Mouse (Mus musculus) lung, adult 18-20 months (tissue): ENCODE data around the gene Gm20388.
"Not testable (repeated sequence)": the region's sequence is repeated elsewhere in the genome, so short reads cannot be mapped to it uniquely, and the experiment has no call there.

Source experiments
- DNase-seq, 2 experiments: peaks; one replicate each; pipeline ENCODE4 v3.0.0; 2022; ENCODE audit warnings: mixed read lengths in 2 of 2

Gm20388 gene

GRCm38 (mm10) chr8:123211876-123212275, 3301.2 kb downstream of the Gm20388 start:
- no peak for DNase-seq

GRCm38 (mm10) chr8:123212321-123213117, 3301.9 kb downstream of the Gm20388 start, which contains the start of the genes Chmp1a and Spata33:
Gene Chmp1a, minus strand, starts transcription at chr8:123212763.
Gene Spata33, plus strand, starts transcription at chr8:123212832.
- peak; percentile 88 to 94 for DNase-seq

GRCm38 (mm10) chr8:123213118-123213772, 3302.6 kb downstream of the Gm20388 start:
- DNase-seq, result no peak

GRCm38 (mm10) chr8:123215430-123215829, 3304.8 kb downstream of the Gm20388 start:
- DNase-seq, result no peak

GRCm38 (mm10) chr8:123220917-123221316, 3310.3 kb downstream of the Gm20388 start:
- DNase-seq, result no peak

GRCm38 (mm10) chr8:123224278-123225266, 3313.9 kb downstream of the Gm20388 start, which contains the start of gene Cdk10:
Gene Cdk10, plus strand, starts transcription at chr8:123224842.
- DNase-seq, result peak; percentile 93 to 95

- no peak for DNase-seq
These were observed 3317.8 kb downstream of the Gm20388 start for GRCm38 (mm10) chr8:123228416-123228815.

- not testable (repeated sequence) for DNase-seq
These were observed 3319.7 kb downstream of the Gm20388 start for GRCm38 (mm10) chr8:123230326-123230725.

GRCm38 (mm10) chr8:123231742-123232141, 3321.1 kb downstream of the Gm20388 start:
- no peak for DNase-seq

- DNase-seq, result no peak
These were observed 3321.9 kb downstream of the Gm20388 start for GRCm38 (mm10) chr8:123232553-123232952.

GRCm38 (mm10) chr8:123233300-123233699, 3322.7 kb downstream of the Gm20388 start:
- no peak for DNase-seq

- no peak for DNase-seq
These were observed 3323.1 kb downstream of the Gm20388 start for GRCm38 (mm10) chr8:123233760-123234159.

GRCm38 (mm10) chr8:123234918-123235519, 3324.4 kb downstream of the Gm20388 start:
- DNase-seq, result no peak

- DNase-seq, result peak; percentile 89 to 90
These were observed 3325.2 kb downstream of the Gm20388 start, which contains the start of gene Spata2l for GRCm38 (mm10) chr8:123235520-123236497. Gene Spata2l, minus strand, starts transcription at chr8:123236233.

- no peak for DNase-seq
These were observed 3328.8 kb downstream of the Gm20388 start for GRCm38 (mm10) chr8:123239398-123239797.

GRCm38 (mm10) chr8:123242107-123242923, 3331.7 kb downstream of the Gm20388 start:
- DNase-seq, result no peak

- DNase-seq, result no peak
These were observed 3332.4 kb downstream of the Gm20388 start for GRCm38 (mm10) chr8:123243053-123243452.

GRCm38 (mm10) chr8:123244382-123244781, 3333.7 kb downstream of the Gm20388 start:
- DNase-seq, result no peak

- no peak for DNase-seq
These were observed 3334.9 kb downstream of the Gm20388 start for GRCm38 (mm10) chr8:123245543-123245942.

GRCm38 (mm10) chr8:123247748-123248147, 3337.1 kb downstream of the Gm20388 start:
- DNase-seq, result no peak
